Mouse (Mus musculus) MEL (cell line): Measurements from ENCODE around the gene Nanos3. TPM values are rescaled to one million over a fixed set of nuclear protein-coding genes. Genes with fewer than 3 reads are reported as not detected.

Experiments used
- DNase-seq: peaks from one replicate; pipeline ENCODE4 v3.0.0; 2011; ENCODE audit warnings: low read depth, low spot score
- H3K27ac ChIP-seq: 2 replicates; pipeline ENCODE4 v1.5.1; 2012; ENCODE audit warnings: low read depth, mild to moderate bottlenecking, control low read depth, low read length, moderate library complexity; ENCODE audit not compliant: control insufficient read depth
- H3K27me3 ChIP-seq, 2 experiments: fragments of 150-350 bp in 1 of 2; sonication (generic) in 1 of 2; 2 replicates each; pipeline ENCODE4 v1.6.1; 2012; ENCODE audit warnings: low read length in 2 of 2, mild to moderate bottlenecking in 2 of 2, improper control_type of control experiment in 1 of 2, moderate library complexity in 1 of 2; ENCODE audit not compliant: insufficient read depth in 2 of 2, control insufficient read depth in 1 of 2
- H3K36me3 ChIP-seq, 2 experiments: 2 replicates each; pipeline ENCODE4 v1.6.1; 2012 to 2014; ENCODE audit warnings: low read length in 2 of 2, improper control_type of control experiment in 1 of 2, inconsistent platforms in 1 of 2, mild to moderate bottlenecking in 1 of 2; ENCODE audit not compliant: insufficient read depth in 2 of 2, control insufficient read depth in 1 of 2
- H3K4me1 ChIP-seq, 2 experiments: fragments of 150-350 bp in 1 of 2; sonication (generic) in 1 of 2; 2 replicates each; pipeline ENCODE4 v1.6.1; 2012; ENCODE audit warnings: low read length in 2 of 2, improper control_type of control experiment in 1 of 2, mild to moderate bottlenecking in 1 of 2; ENCODE audit not compliant: insufficient read depth in 2 of 2, control insufficient read depth in 1 of 2
- H3K4me3 ChIP-seq, 2 experiments: fragments of 150-350 bp in 1 of 2; sonication (generic) in 1 of 2; 2 replicates each; pipeline ENCODE4 v1.5.1; 2012; ENCODE audit warnings: low read depth in 2 of 2, low read length in 2 of 2, mild to moderate bottlenecking in 2 of 2, moderate library complexity in 2 of 2, control low read depth in 1 of 2, improper control_type of control experiment in 1 of 2; ENCODE audit not compliant: control insufficient read depth in 1 of 2, insufficient read depth in 1 of 2
- H3K79me2 ChIP-seq: 2 replicates; pipeline ENCODE4 v1.6.1; 2012; ENCODE audit warnings: mild to moderate bottlenecking, low read length, moderate library complexity; ENCODE audit not compliant: control insufficient read depth, poor library complexity, insufficient read depth
- H3K9ac ChIP-seq: 2 replicates; pipeline ENCODE4 v1.6.1; 2012; ENCODE audit warnings: low read depth, mild to moderate bottlenecking, control low read depth, low read length, moderate library complexity; ENCODE audit not compliant: control insufficient read depth, poor library complexity, severe bottlenecking
- H3K9me3 ChIP-seq: fragments of 150-350 bp; sonication (generic); replicated peaks from 2 replicates; pipeline ENCODE4 v1.6.1; 2012; ENCODE audit warnings: mild to moderate bottlenecking, low read length, improper control_type of control experiment, moderate library complexity; ENCODE audit not compliant: insufficient read depth
- CHD1 ChIP-seq: IDR thresholded peaks from 2 replicates; pipeline ENCODE4 v1.6.1; 2012; ENCODE audit warnings: low read depth, mild to moderate bottlenecking, inconsistent platforms, low read length, improper control_type of control experiment
- E2F4 ChIP-seq: IDR thresholded peaks from 2 replicates; pipeline ENCODE4 v1.6.1; 2011; ENCODE audit warnings: low read depth, low read length, improper control_type of control experiment, borderline replicate concordance
- ELF1 ChIP-seq: IDR thresholded peaks from 2 replicates; pipeline ENCODE4 v1.6.1; 2014; ENCODE audit warnings: low read depth, mild to moderate bottlenecking, inconsistent platforms, low read length, improper control_type of control experiment, moderate library complexity
- EP300 ChIP-seq, 2 experiments: IDR thresholded peaks; 2 replicates each; pipeline ENCODE4 v1.6.1; 2011; ENCODE audit warnings: improper control_type of control experiment in 2 of 2, low read length in 2 of 2, low read depth in 1 of 2, mild to moderate bottlenecking in 1 of 2
- GABPA ChIP-seq: IDR thresholded peaks from 2 replicates; pipeline ENCODE4 v1.6.1; 2012; ENCODE audit warnings: low read depth, mild to moderate bottlenecking, inconsistent platforms, low read length, improper control_type of control experiment, moderate library complexity
- GATA1 ChIP-seq: IDR thresholded peaks from 2 replicates; pipeline ENCODE4 v1.6.1; 2011; ENCODE audit warnings: low read depth, low read length, improper control_type of control experiment
- HCFC1 ChIP-seq: IDR thresholded peaks from 2 replicates; pipeline ENCODE4 v1.6.1; 2012; ENCODE audit warnings: low read depth, mild to moderate bottlenecking, inconsistent platforms, low read length, improper control_type of control experiment, moderate library complexity
- MAX ChIP-seq: IDR thresholded peaks from 2 replicates; pipeline ENCODE4 v1.6.1; 2011; ENCODE audit warnings: low read length, improper control_type of control experiment
- MEF2A ChIP-seq: IDR thresholded peaks from 2 replicates; pipeline ENCODE4 v1.6.1; 2014; ENCODE audit warnings: low read depth, mild to moderate bottlenecking, inconsistent platforms, low read length, improper control_type of control experiment; ENCODE audit not compliant: poor library complexity, insufficient replicate concordance, severe bottlenecking; ENCODE audit errors: extremely low read depth
- MYB ChIP-seq: IDR thresholded peaks from 2 replicates; pipeline ENCODE4 v1.6.1; 2011; ENCODE audit warnings: mild to moderate bottlenecking, low read depth, low read length, improper control_type of control experiment
- MYC ChIP-seq: IDR thresholded peaks from 2 replicates; pipeline ENCODE4 v1.6.1; 2011; ENCODE audit warnings: low read depth, mild to moderate bottlenecking, low read length, improper control_type of control experiment, moderate library complexity
- NELFE ChIP-seq: IDR thresholded peaks from 2 replicates; pipeline ENCODE4 v1.6.1; 2011; ENCODE audit warnings: low read depth, low read length, improper control_type of control experiment
- POLR2A ChIP-seq, 2 experiments: IDR thresholded peaks; 2 replicates each; pipeline ENCODE4 v1.6.1; 2011 to 2012; ENCODE audit warnings: low read length in 2 of 2, mild to moderate bottlenecking in 2 of 2, control low read depth in 1 of 2, improper control_type of control experiment in 1 of 2, low read depth in 1 of 2, moderate library complexity in 1 of 2; ENCODE audit not compliant: control insufficient read depth in 1 of 2, insufficient read depth in 1 of 2, poor library complexity in 1 of 2
- RCOR1 ChIP-seq: IDR thresholded peaks from 2 replicates; pipeline ENCODE4 v1.6.1; 2012; ENCODE audit warnings: low read depth, mild to moderate bottlenecking, inconsistent platforms, low read length, improper control_type of control experiment
- SIN3A ChIP-seq: IDR thresholded peaks from 2 replicates; pipeline ENCODE4 v1.6.1; 2012; ENCODE audit warnings: low read length, improper control_type of control experiment, inconsistent platforms
- SMC3 ChIP-seq: IDR thresholded peaks from 2 replicates; pipeline ENCODE4 v1.6.1; 2011; ENCODE audit warnings: low read depth, low read length, improper control_type of control experiment
- TBP ChIP-seq: IDR thresholded peaks from 2 replicates; pipeline ENCODE4 v1.8.0; 2011; ENCODE audit warnings: low read depth, low read length, improper control_type of control experiment
- ZC3H11A ChIP-seq: IDR thresholded peaks from 2 replicates; pipeline ENCODE4 v1.6.1; 2012; ENCODE audit warnings: low read depth, mild to moderate bottlenecking, inconsistent platforms, low read length, improper control_type of control experiment
- ZKSCAN1 ChIP-seq: IDR thresholded peaks from 2 replicates; pipeline ENCODE4 v1.6.1; 2012; ENCODE audit warnings: low read depth, mild to moderate bottlenecking, inconsistent platforms, low read length, improper control_type of control experiment, moderate library complexity
- ZNF384 ChIP-seq: IDR thresholded peaks from 2 replicates; pipeline ENCODE4 v1.6.1; 2012; ENCODE audit warnings: low read depth, mild to moderate bottlenecking, inconsistent platforms, low read length, improper control_type of control experiment
- polyA plus RNA-seq, 2 experiments: library from polyadenylated mRNA; stranded (reverse) in 1 of 2; unstranded in 1 of 2; fragments of >175 nt in 1 of 2; fragments of >200 nt in 1 of 2; gene quantifications; 2 replicates each; pipeline versions ENCODE4 v1.2.1 to v1.2.4; 2012; ENCODE audit warnings: low replicate concordance in 2 of 2, low read depth in 1 of 2; ENCODE audit not compliant: insufficient read length in 2 of 2, insufficient read depth in 1 of 2, missing spikeins in 1 of 2
- total RNA-seq: library from RNA; depleted of rRNA; stranded (reverse); fragments of 300-350 nt; gene quantifications from 2 replicates; pipeline ENCODE4 v1.2.3, GENCODE M21; 2012

Nanos3 gene
- total and polyA plus RNA-seq, 3 experiments, result 1.7 to 2.0 TPM; not detected in 1

- Histone ChIP-seq H3K9ac (no peak overlapping the region), H3K4me1 (no peaks in the 10 kb centered on the region), H3K27me3 (no peaks in the 10 kb centered on the region), H3K36me3 (no peaks in the 10 kb centered on the region; a peak in 1 of 4 replicates), H3K4me3 (no peak overlapping the region), H3K79me2 (no peaks in the 10 kb centered on the region), H3K27ac (no peak overlapping the region), H3K9me3 (no peaks in the 10 kb centered on the region)
- no peak for DNase-seq
- TF ChIP-seq TBP, result no peak
- no peak for TF ChIP-seq MYC
- TF ChIP-seq ZNF384, result no peak
- TF ChIP-seq MEF2A, result no peak
- no peak for TF ChIP-seq GABPA
- no peak for TF ChIP-seq RCOR1
- TF ChIP-seq E2F4, result no peak
- no peak for TF ChIP-seq SIN3A
- TF ChIP-seq GATA1, result no peak
- TF ChIP-seq MYB, result no peak
- no peak for TF ChIP-seq ELF1
- no peak for TF ChIP-seq CHD1
- no peak for TF ChIP-seq EP300 (IDR thresholded peaks at IDR 0.05; ENCODE audit: low read depth in 1 of 2, low read length in 2 of 2)
- TF ChIP-seq HCFC1, result no peak
- no peak for TF ChIP-seq MAX
- no peak for TF ChIP-seq NELFE
- no peak for TF ChIP-seq ZKSCAN1
Measured at GRCm38 (mm10) chr8:84213277-84213676, 28.3 kb upstream of the Nanos3 start.

GRCm38 (mm10) chr8:84211881-84212563 is 27.0 kb upstream of the Nanos3 start:
- Histone ChIP-seq H3K27ac (no peak overlapping the region), H3K9ac (no peak overlapping the region), H3K4me3 (no peak overlapping the region), H3K4me1 (no peaks in the 10 kb centered on the region), H3K36me3 (peaks cover 0 to 2% of the 10 kb centered on the region in 2 experiments; a peak in 1 of 4 replicates), H3K9me3 (no peaks in the 10 kb centered on the region), H3K27me3 (no peaks in the 10 kb centered on the region), H3K79me2 (no peaks in the 10 kb centered on the region)
- no peak for DNase-seq
- TF ChIP-seq GABPA, result no peak
- no peak for TF ChIP-seq RCOR1
- TF ChIP-seq TBP, result no peak
- TF ChIP-seq SMC3, result no peak
- TF ChIP-seq ZC3H11A, result no peak
- TF ChIP-seq POLR2A (IDR thresholded peaks at IDR 0.05; ENCODE audit: control insufficient read depth in 1 of 2, insufficient read depth in 1 of 2, low read depth in 1 of 2, low read length in 2 of 2, poor library complexity in 1 of 2), result no peak
- TF ChIP-seq MYC, result no peak
